Mouse (Mus musculus) cortical plate, adult 2 months (tissue): ENCODE measurements around the gene Emc8.

Experiments
- CTCF ChIP-seq: fragments of 200-500 bp; IDR thresholded peaks from 2 replicates; pipeline ENCODE4 v1.5.1; 2011; ENCODE audit warnings: mild to moderate bottlenecking, control low read depth, low read length; ENCODE audit not compliant: insufficient read depth; ENCODE audit errors: extremely low read depth
- POLR2A ChIP-seq: fragments of 200-500 bp; IDR thresholded peaks from 2 replicates; pipeline ENCODE4 v1.6.1; 2011; ENCODE audit warnings: mild to moderate bottlenecking, low read length, control low read depth; ENCODE audit not compliant: insufficient read depth; ENCODE audit errors: extremely low read depth

GRCm38 (mm10) chr8:120644663-120645062, 23.7 kb downstream of the Emc8 start:
- TF ChIP-seq CTCF (no peak), POLR2A (no peak)
